Comparison of ENCODE assay signal across 8 mouse cellular contexts in genomic region chr6:113099640-113100289, GRCm38 (mm10). TPM values are rescaled to one million over a fixed set of nuclear protein-coding genes. Genes with fewer than 3 reads are reported as not detected.
DNase-seq lines count a peak whose midpoint lies in the region; ATAC-seq lines count a peak whose summit lies in the region.

No protein-coding gene starts in this region.

- no peak for DNase-seq in forebrain, embryonic 11.5 days (ENCODE audit: low spot score)
- DNase-seq in forebrain, embryonic 10.5 days (ENCODE audit: extremely low spot score, low spot score): no peak
- DNase-seq in cerebellum, postnatal 25 days: peak; percentile 91 to 95
- peak; percentile 87 for DNase-seq in kidney, adult 11 months
- DNase-seq in left cerebral cortex, postnatal 25 days (ENCODE audit: low spot score in 2 of 2): peak; percentile 88 to 95
- DNase-seq in midbrain, embryonic 11.5 days (ENCODE audit: low spot score, missing footprints): no peak

- no peaks in the 10 kb centered on the region for H3K4me1 ChIP-seq in forebrain, embryonic 11.5 days (replicated peaks; ENCODE audit: control insufficient read depth, insufficient read depth, low read length)
- peaks cover 4% of the 10 kb centered on the region; the same call in 1 of the 2 replicates for H3K4me1 ChIP-seq in forebrain, embryonic 10.5 days
- H3K4me1 ChIP-seq in midbrain, embryonic 11.5 days (ENCODE audit: control insufficient read depth, insufficient read depth, low read length): peaks cover 2% of the 10 kb centered on the region; the same call in 1 of the 2 replicates
- H3K4me1 ChIP-seq in stomach, embryonic 16.5 days (ENCODE audit: control insufficient read depth, insufficient read depth, low read length): peaks cover 20% of the 10 kb centered on the region

- ATAC-seq in forebrain, embryonic 11.5 days (replicated peaks; ENCODE audit: low FRiP score): 0 out of 2 replicates have a peak, but pooled peaks have one; percentile 36
- peak; percentile 93 for ATAC-seq in granulocyte monocyte progenitor cell, adult 5-6 weeks (replicated peaks; ENCODE audit: poor library complexity, severe bottlenecking)
- ATAC-seq in midbrain, embryonic 11.5 days (ENCODE audit: low FRiP score): 0 out of 2 replicates have a peak, but pooled peaks have one; percentile 55
- peak; percentile 93 for ATAC-seq in stomach, embryonic 16.5 days (ENCODE audit: insufficient read depth, low FRiP score)

- H3K36me3 ChIP-seq in forebrain, embryonic 11.5 days (ENCODE audit: control insufficient read depth, insufficient read depth, low read length): no peaks in the 10 kb centered on the region
- peaks cover 22% of the 10 kb centered on the region for H3K36me3 ChIP-seq in forebrain, embryonic 10.5 days (replicated peaks)
- no peaks in the 10 kb centered on the region for H3K36me3 ChIP-seq in midbrain, embryonic 11.5 days (ENCODE audit: control insufficient read depth, insufficient read depth, low read length)
- no peaks in the 10 kb centered on the region for H3K36me3 ChIP-seq in stomach, embryonic 16.5 days (ENCODE audit: control insufficient read depth, insufficient read depth, low read length)

- H3K9ac ChIP-seq in forebrain, embryonic 11.5 days (ENCODE audit: low read length): no peak overlapping the region; the same call in 1 of the 2 replicates
- no peak overlapping the region for H3K9ac ChIP-seq in midbrain, embryonic 11.5 days (ENCODE audit: low read length)
- peak overlapping the region; percentile 31; the same call in 1 of the 2 replicates for H3K9ac ChIP-seq in stomach, embryonic 16.5 days (ENCODE audit: low read length)

- no peak overlapping the region for H3K4me3 ChIP-seq in forebrain, embryonic 11.5 days (ENCODE audit: low read depth, low read length)
- no peak overlapping the region for H3K4me3 ChIP-seq in forebrain, embryonic 10.5 days
- no peak overlapping the region for H3K4me3 ChIP-seq in midbrain, embryonic 11.5 days (ENCODE audit: low read depth, low read length)
- H3K4me3 ChIP-seq in stomach, embryonic 16.5 days (replicated peaks; ENCODE audit: low read length): no peak overlapping the region

- no peak overlapping the region for H3K4me2 ChIP-seq in forebrain, embryonic 11.5 days (ENCODE audit: low read depth, low read length, severe bottlenecking)
- H3K4me2 ChIP-seq in midbrain, embryonic 11.5 days: no peak overlapping the region
- H3K4me2 ChIP-seq in stomach, embryonic 16.5 days (ENCODE audit: low read depth, low read length): peak overlapping the region; percentile 37

- no peaks in the 10 kb centered on the region for H3K27me3 ChIP-seq in forebrain, embryonic 11.5 days (ENCODE audit: control insufficient read depth, insufficient read depth, low read length)
- no peaks in the 10 kb centered on the region for H3K27me3 ChIP-seq in forebrain, embryonic 10.5 days (ENCODE audit: poor library complexity, severe bottlenecking)
- no peaks in the 10 kb centered on the region for H3K27me3 ChIP-seq in midbrain, embryonic 11.5 days (ENCODE audit: control insufficient read depth, insufficient read depth, low read length)
- no peaks in the 10 kb centered on the region for H3K27me3 ChIP-seq in stomach, embryonic 16.5 days (ENCODE audit: control insufficient read depth, insufficient read depth, low read length)

- intact Hi-C loops in left cerebral cortex, postnatal 25 days (cut with DNase I): loop anchor here (1.0 kb wide), 2 partner anchors 10 to 22 kb away; partner anchors contain the start of gene Setd5

- H3K9me3 ChIP-seq in forebrain, embryonic 11.5 days (ENCODE audit: control insufficient read depth, low read length): no peaks in the 10 kb centered on the region
- no peaks in the 10 kb centered on the region for H3K9me3 ChIP-seq in forebrain, embryonic 10.5 days
- H3K9me3 ChIP-seq in midbrain, embryonic 11.5 days (ENCODE audit: control insufficient read depth, low read length): no peaks in the 10 kb centered on the region
- no peaks in the 10 kb centered on the region for H3K9me3 ChIP-seq in stomach, embryonic 16.5 days (replicated peaks; ENCODE audit: control insufficient read depth, low read length)

- WGBS in forebrain, embryonic 11.5 days: 62% methylated on average over 5 of the region's 5 CpGs
- WGBS in forebrain, embryonic 10.5 days: 63% methylated on average over 5 of the region's 5 CpGs
- 48% methylated on average over 5 of the region's 5 CpGs for WGBS in midbrain, embryonic 11.5 days
- WGBS in stomach, embryonic 16.5 days: 13% methylated on average over 5 of the region's 5 CpGs

- H3K27ac ChIP-seq in forebrain, embryonic 11.5 days (ENCODE audit: low read depth, low read length): peak overlapping the region; percentile 53
- no peak overlapping the region for H3K27ac ChIP-seq in forebrain, embryonic 10.5 days
- peak overlapping the region; percentile 61; the same call in 1 of the 2 replicates for H3K27ac ChIP-seq in midbrain, embryonic 11.5 days (ENCODE audit: low read depth, low read length)
- H3K27ac ChIP-seq in stomach, embryonic 16.5 days (ENCODE audit: low read length): peak overlapping the region; percentile 87

RNA-seq across cellular contexts. Expression of gene Setd5, which starts 22.6 kb away (rescaled TPM):
- 88.6 and 92.3 TPM in 2 replicates for polyA plus RNA-seq in forebrain, embryonic 11.5 days (2014; fragmentation: Nextera tagmentation; extraction: Ambion mirVana)
- 72.5 and 77.8 TPM in 2 replicates for polyA plus RNA-seq in forebrain, embryonic 10.5 days (2016; fragmentation: Nextera tagmentation; extraction: Ambion mirVana)
- total RNA-seq in granulocyte monocyte progenitor cell, adult 5-6 weeks (2014; fragmentation: Nextera tagmentation): 114 and 124 TPM in 2 replicates
- total RNA-seq in granulocyte monocyte progenitor cell, adult 5-6 weeks (2017): 64.8 and 64.9 TPM in 2 replicates
- total RNA-seq in left cerebral cortex, postnatal 25 days (2021): 100 to 1,000 TPM; 108 to 122 TPM
- 75.0 and 75.5 TPM in 2 replicates for polyA plus RNA-seq in midbrain, embryonic 11.5 days (2014; fragmentation: Nextera tagmentation; extraction: Ambion mirVana)
- 65.6 and 66.3 TPM in 2 replicates for polyA plus RNA-seq in stomach, embryonic 16.5 days (2015; fragmentation: Nextera tagmentation; extraction: Ambion mirVana)

RNA-seq across cellular contexts. Expression of gene Thumpd3, which starts 53.7 kb away (rescaled TPM):
- 54.8 and 58.6 TPM in 2 replicates for polyA plus RNA-seq in forebrain, embryonic 11.5 days (2014; fragmentation: Nextera tagmentation; extraction: Ambion mirVana)
- polyA plus RNA-seq in forebrain, embryonic 10.5 days (2016; fragmentation: Nextera tagmentation; extraction: Ambion mirVana): 75.2 and 81.4 TPM in 2 replicates
- total RNA-seq in granulocyte monocyte progenitor cell, adult 5-6 weeks (2014; fragmentation: Nextera tagmentation): 52.4 and 77.4 TPM in 2 replicates
- 51.5 and 73.9 TPM in 2 replicates for total RNA-seq in granulocyte monocyte progenitor cell, adult 5-6 weeks (2017)
- 10 to 100 TPM; 29.4 TPM for total RNA-seq in left cerebral cortex, postnatal 25 days (2021)
- 57.1 and 59.5 TPM in 2 replicates for polyA plus RNA-seq in midbrain, embryonic 11.5 days (2014; fragmentation: Nextera tagmentation; extraction: Ambion mirVana)
- 49.7 and 51.0 TPM in 2 replicates for polyA plus RNA-seq in stomach, embryonic 16.5 days (2015; fragmentation: Nextera tagmentation; extraction: Ambion mirVana)

Comparison
In these comparisons a context has a peak if more than half of its experiments do, and no peak if none do; other contexts are left out.
1. ATAC-seq: peak in every context shown above with its lines; median percentile 93 in granulocyte monocyte progenitor cell, adult 5-6 weeks; 93 in stomach, embryonic 16.5 days; 55 in midbrain, embryonic 11.5 days; 36 in forebrain, embryonic 11.5 days.
2. DNase-seq: peak in cerebellum, postnatal 25 days (2 of 2), kidney, adult 11 months (single experiment) and left cerebral cortex, postnatal 25 days (2 of 2); none in forebrain, embryonic 11.5 days (single experiment), forebrain, embryonic 10.5 days (single experiment) and midbrain, embryonic 11.5 days (single experiment).